Mouse (Mus musculus) forebrain, postnatal 0 days (tissue): Measurements from ENCODE around the gene Fa2h. TPM values are rescaled to one million over a fixed set of nuclear protein-coding genes. Genes with fewer than 3 reads are reported as not detected.

Source experiments
- ATAC-seq: fragments of 200-750 bp; cut with Nextera tagmentation; 2 replicates; pipeline ENCODE4 v1.8.0; 2017; ENCODE audit warnings: mild to moderate bottlenecking, moderate library complexity
- DNase-seq: peaks from one replicate; pipeline ENCODE4 v3.0.0-alpha.2; 2015
- H3K27ac ChIP-seq: fragments of 300-500 bp; sonication (generic); 2 replicates; pipeline ENCODE4 v1.5.1; 2014; ENCODE audit warnings: low read depth, mild to moderate bottlenecking, antibody characterized with exemption, low read length, moderate library complexity, mixed read lengths
- H3K27me3 ChIP-seq: fragments of 300-500 bp; sonication (generic); 2 replicates; pipeline ENCODE4 v1.6.1; 2014; ENCODE audit warnings: mild to moderate bottlenecking, low read length, mixed read lengths; ENCODE audit not compliant: insufficient read depth
- H3K36me3 ChIP-seq: fragments of 300-500 bp; sonication (generic); 2 replicates; pipeline ENCODE4 v1.6.1; 2014; ENCODE audit warnings: mild to moderate bottlenecking, moderate library complexity; ENCODE audit not compliant: insufficient read depth
- H3K4me1 ChIP-seq: fragments of 300-500 bp; sonication (generic); 2 replicates; pipeline ENCODE4 v1.6.1; 2014; ENCODE audit warnings: antibody characterized with exemption; ENCODE audit not compliant: insufficient read depth
- H3K4me2 ChIP-seq: fragments of 300-500 bp; sonication (generic); 2 replicates; pipeline ENCODE4 v1.6.1; 2014; ENCODE audit warnings: low read depth, mild to moderate bottlenecking, moderate library complexity
- H3K4me3 ChIP-seq: fragments of 300-500 bp; sonication (generic); 2 replicates; pipeline ENCODE4 v1.5.1; 2014; ENCODE audit warnings: low read depth, low read length, mixed read lengths
- H3K9ac ChIP-seq: fragments of 300-500 bp; sonication (generic); 2 replicates; pipeline ENCODE4 v1.6.1; 2014; ENCODE audit warnings: mild to moderate bottlenecking
- H3K9me3 ChIP-seq: fragments of 300-500 bp; sonication (generic); 2 replicates; pipeline ENCODE4 v1.6.1; 2016; ENCODE audit warnings: low read length
- CTCF ChIP-seq: sonication (generic); IDR thresholded peaks from 2 replicates; pipeline ENCODE4 v1.5.1; 2016; ENCODE audit warnings: antibody characterized with exemption, control low read depth, low read depth
- WGBS: fragments of 180-500 bp; shearing (Covaris S2); extraction: QIAGEN DNeasy Blood & Tissue Kit; methylation state at CpG from one replicate; pipeline ENCODE4 v1.1.7; 2014; 5-methylcytosine and 5-hydroxymethylcytosine counted together
- polyA plus RNA-seq: library from polyadenylated mRNA; unstranded; fragments of >200 nt; fragmentation: Nextera tagmentation; extraction: Ambion mirVana; gene quantifications from 2 replicates; pipeline ENCODE4 v1.2.1, GENCODE M21; 2015
- total RNA-seq: library from RNA; depleted of rRNA; stranded (reverse); fragments of >200 nt; gene quantifications from 2 replicates; pipeline ENCODE4 v1.2.3, GENCODE M21; 2014

Gene Fa2h
- total and polyA plus RNA-seq, 2 experiments from 2014 or later: 0.29 to 0.33 TPM

DNA sequence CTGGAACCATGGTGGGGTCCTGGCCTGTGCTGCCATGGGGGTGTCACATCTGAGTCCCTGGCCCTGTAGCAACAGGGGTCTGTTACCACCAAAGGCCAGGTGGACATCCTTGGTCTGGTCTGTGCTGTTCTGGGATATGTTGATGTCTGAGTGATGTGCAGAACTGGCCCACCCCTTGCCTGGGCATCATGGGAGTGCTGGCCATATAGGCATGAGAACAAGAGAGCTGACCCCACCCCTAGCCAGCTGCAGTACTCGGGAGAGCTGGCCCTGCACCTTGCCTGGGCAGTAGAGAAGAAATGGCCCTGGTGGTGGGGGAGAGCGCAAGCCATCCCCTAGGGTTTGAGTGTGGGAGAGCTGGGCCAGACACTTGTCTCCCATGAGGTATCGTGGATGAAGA is 25.5 kb upstream of the Fa2h start:
- no peaks in the 10 kb centered on the region for H3K9me3 ChIP-seq
- H3K4me3 ChIP-seq: no peak overlapping the region
- H3K36me3 ChIP-seq: no peaks in the 10 kb centered on the region
- no peaks in the 10 kb centered on the region for H3K27me3 ChIP-seq
- no peak overlapping the region for H3K4me2 ChIP-seq
- no peaks in the 10 kb centered on the region for H3K4me1 ChIP-seq
- no peak overlapping the region for H3K9ac ChIP-seq
- 73% methylated on average over 3 of the region's 3 CpGs for WGBS
- no peak for DNase-seq
- ATAC-seq: no peak
- H3K27ac ChIP-seq: no peak overlapping the region
- TF ChIP-seq CTCF: no peak

DNA sequence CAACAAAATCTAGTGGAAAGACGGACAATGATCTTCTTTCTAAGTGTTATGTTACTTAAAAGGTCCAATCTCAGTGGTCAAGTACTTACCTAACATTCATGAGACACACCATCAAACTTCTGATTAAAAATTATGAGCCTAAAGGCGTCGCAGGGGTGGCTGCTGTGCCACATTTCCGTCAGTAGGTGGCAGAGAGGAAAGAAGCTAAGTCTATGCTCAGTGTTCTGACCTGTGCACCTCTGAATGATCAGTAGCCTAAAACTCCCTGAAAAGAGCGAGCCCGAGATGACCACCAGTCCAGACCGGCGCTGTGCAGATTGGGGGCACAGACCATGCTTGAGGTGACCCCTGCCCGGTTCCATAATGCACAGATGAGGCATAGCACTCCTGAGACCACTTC is 25.0 kb upstream of the Fa2h start:
- TF ChIP-seq CTCF: peak; percentile 75
- H3K9me3 ChIP-seq: no peaks in the 10 kb centered on the region
- H3K4me2 ChIP-seq: no peak overlapping the region
- WGBS: 30% methylated on average over 9 of the region's 9 CpGs
- H3K4me1 ChIP-seq: no peaks in the 10 kb centered on the region
- H3K36me3 ChIP-seq: no peaks in the 10 kb centered on the region
- no peak for ATAC-seq
- DNase-seq: peak; percentile 44
- H3K4me3 ChIP-seq: no peak overlapping the region
- H3K27me3 ChIP-seq: no peaks in the 10 kb centered on the region
- H3K9ac ChIP-seq: no peak overlapping the region
- H3K27ac ChIP-seq: no peak overlapping the region

DNA sequence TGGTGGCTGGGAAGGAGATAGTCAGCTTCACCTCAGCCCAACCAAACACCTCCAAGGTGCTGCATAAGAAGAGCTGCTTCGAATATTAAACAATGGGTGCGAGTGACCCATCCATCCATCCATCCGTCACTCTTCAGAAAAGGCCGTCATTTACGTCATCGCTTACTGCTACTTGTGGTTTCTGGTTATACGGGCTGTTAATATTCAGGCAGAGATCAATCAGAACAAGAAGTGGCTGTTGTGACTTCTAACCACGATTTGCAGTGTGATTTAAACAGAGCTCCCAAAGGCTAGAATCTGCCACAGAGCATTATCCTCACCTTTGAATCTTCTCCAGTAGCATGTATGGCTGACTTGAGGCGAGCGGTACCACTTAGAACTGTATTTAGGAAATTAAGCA is 23.6 kb upstream of the Fa2h start:
- no peaks in the 10 kb centered on the region for H3K36me3 ChIP-seq
- no peak overlapping the region for H3K9ac ChIP-seq
- no peaks in the 10 kb centered on the region for H3K9me3 ChIP-seq
- no peak overlapping the region for H3K4me3 ChIP-seq
- DNase-seq: no peak
- H3K4me2 ChIP-seq: no peak overlapping the region
- no peak for ATAC-seq
- no peaks in the 10 kb centered on the region for H3K27me3 ChIP-seq
- H3K4me1 ChIP-seq: no peaks in the 10 kb centered on the region
- 87% methylated on average over 10 of the region's 10 CpGs for WGBS
- no peak for TF ChIP-seq CTCF
- H3K27ac ChIP-seq: no peak overlapping the region

DNA sequence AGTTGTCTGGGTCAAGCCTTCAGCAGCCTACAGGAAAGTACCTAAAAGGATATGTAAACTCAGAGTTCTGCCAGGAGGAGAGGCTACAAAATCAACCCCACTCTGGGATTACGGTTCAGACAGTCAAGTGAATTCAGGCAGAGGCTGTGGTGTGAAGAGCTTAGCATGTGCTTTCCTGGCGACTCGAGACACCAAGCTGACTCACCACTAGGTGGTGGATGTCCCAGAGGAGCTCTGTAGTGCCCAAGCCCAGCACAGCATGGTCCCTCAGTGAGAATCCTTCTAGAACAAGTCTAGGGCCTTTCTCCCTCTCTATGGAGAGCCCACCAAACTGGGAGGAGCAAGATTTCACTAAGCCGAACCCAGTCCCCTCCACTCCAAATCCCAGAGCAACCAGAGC is 9.8 kb upstream of the Fa2h start:
- no peak overlapping the region for H3K4me3 ChIP-seq
- H3K27me3 ChIP-seq: no peaks in the 10 kb centered on the region; the same call in 1 of the 2 replicates
- TF ChIP-seq CTCF: peak; percentile 37; the same call in 1 of the 2 replicates
- DNase-seq: no peak
- no peaks in the 10 kb centered on the region for H3K4me1 ChIP-seq
- ATAC-seq: no peak
- no peaks in the 10 kb centered on the region for H3K9me3 ChIP-seq
- H3K36me3 ChIP-seq: no peaks in the 10 kb centered on the region
- no peak overlapping the region for H3K9ac ChIP-seq
- H3K4me2 ChIP-seq: no peak overlapping the region
- H3K27ac ChIP-seq: no peak overlapping the region
- WGBS: 47% methylated on average over 4 of the region's 4 CpGs

DNA sequence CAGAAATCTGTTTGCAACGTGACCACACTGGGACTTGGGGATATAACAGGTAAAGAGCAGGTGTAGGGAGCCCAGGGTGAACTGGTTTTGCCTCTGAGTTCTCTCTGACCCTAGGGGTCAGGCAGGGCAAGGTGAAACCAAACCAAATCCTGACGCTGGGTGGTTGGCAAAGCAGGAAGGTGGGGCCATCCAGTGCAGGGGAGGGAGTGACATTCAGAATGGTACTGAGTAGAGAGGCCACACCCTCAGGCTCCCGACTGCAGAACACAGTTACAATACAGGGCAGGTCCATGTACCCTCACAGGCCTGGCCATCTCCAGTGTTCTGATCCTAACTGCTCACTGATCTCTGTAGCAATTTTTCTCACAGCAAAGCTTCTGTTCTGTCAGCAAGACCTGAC is 2.4 kb downstream of the Fa2h start:
- ATAC-seq (no peak), DNase-seq (no peak)
- peaks cover 26% of the 10 kb centered on the region for H3K27me3 ChIP-seq
- H3K4me1 ChIP-seq: 0 out of 2 replicates have a peak, but pooled peaks cover 2% of the 10 kb centered on the region
- no peaks in the 10 kb centered on the region for H3K36me3 ChIP-seq
- TF ChIP-seq CTCF: no peak
- 21% methylated on average over 3 of the region's 3 CpGs for WGBS
- H3K27ac ChIP-seq: no peak overlapping the region
- H3K9ac ChIP-seq: no peak overlapping the region
- H3K9me3 ChIP-seq: no peaks in the 10 kb centered on the region
- H3K4me2 ChIP-seq: no peak overlapping the region
- H3K4me3 ChIP-seq: no peak overlapping the region

DNA sequence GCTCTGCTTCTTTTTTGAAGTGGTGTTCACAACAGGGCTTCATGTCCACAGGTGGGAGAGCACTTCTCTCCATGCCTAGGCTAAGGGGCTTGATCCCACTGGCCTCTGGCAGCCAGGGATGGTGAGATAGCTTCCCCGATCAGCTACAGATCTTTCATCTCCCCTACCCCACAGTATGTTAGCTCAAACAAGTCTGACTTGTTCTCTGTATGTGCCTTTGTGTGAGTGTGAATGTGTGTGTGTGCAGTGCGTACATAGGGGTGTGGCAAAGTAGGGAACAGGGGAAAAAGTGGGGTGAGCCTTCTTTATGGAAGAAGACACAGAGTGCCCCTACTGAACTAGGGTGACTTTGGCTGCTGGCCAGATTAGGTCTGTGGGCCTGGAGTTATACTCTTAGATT is 2.8 kb downstream of the Fa2h start:
- ATAC-seq (no peak), DNase-seq (no peak)
- Histone ChIP-seq H3K9ac (no peak overlapping the region), H3K4me2 (no peak overlapping the region), H3K4me1 (0 out of 2 replicates have a peak, but pooled peaks cover 2% of the 10 kb centered on the region), H3K36me3 (no peaks in the 10 kb centered on the region), H3K9me3 (no peaks in the 10 kb centered on the region), H3K4me3 (no peak overlapping the region), H3K27me3 (peaks cover 26% of the 10 kb centered on the region), H3K27ac (no peak overlapping the region)
- TF ChIP-seq CTCF: no peak
- 95% methylated on average over 2 of the region's 2 CpGs for WGBS

DNA sequence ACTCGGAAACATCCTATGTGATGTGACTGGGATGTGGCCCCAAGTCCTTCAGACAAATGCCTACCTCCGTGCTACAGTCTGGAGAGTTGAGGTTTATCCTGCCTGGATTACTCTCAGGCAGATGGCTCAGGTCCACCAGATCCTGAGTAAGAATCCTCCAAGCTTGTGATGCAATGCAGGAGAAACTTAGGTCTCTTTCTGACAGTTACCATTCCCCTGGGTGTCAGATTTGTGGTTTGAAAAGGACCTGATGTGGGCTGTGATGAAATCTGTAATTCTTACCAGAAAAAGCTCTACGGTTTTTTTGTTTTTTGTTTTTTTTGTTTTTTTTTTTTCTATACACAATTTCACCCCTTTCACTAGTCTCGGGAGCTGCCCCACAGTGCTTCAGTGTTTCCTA is 4.0 kb downstream of the Fa2h start:
- Histone ChIP-seq H3K9me3 (no peaks in the 10 kb centered on the region), H3K27me3 (peaks cover 20% of the 10 kb centered on the region), H3K27ac (no peak overlapping the region), H3K4me2 (no peak overlapping the region), H3K9ac (no peak overlapping the region), H3K36me3 (no peaks in the 10 kb centered on the region), H3K4me1 (0 out of 2 replicates have a peak, but pooled peaks cover 2% of the 10 kb centered on the region), H3K4me3 (no peak overlapping the region)
- DNase-seq (no peak), ATAC-seq (no peak)
- TF ChIP-seq CTCF: no peak
- WGBS: 80% methylated on average over 4 of the region's 4 CpGs

DNA sequence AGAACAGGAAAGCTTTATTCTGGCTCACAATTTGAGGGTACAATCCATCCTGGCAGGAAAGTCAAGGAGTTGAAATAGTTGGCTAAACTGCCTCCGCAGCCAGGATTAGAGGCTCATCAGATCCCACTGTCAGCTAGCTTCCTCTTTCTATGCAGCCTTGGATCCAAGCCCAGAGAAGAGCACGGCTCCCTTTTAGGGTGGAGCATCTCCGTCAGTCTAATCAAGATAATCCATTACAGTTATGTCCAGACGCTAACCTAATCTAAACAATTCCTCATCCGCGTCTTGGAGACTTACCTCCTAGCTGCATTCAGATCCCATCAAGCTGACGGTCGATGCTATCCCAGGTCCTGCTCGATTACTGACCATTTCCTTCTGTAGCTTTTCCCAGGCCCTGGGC is 7.7 kb downstream of the Fa2h start:
- H3K27ac ChIP-seq: no peak overlapping the region
- no peak for TF ChIP-seq CTCF
- H3K9me3 ChIP-seq: no peaks in the 10 kb centered on the region
- DNase-seq: no peak
- no peaks in the 10 kb centered on the region for H3K4me1 ChIP-seq
- ATAC-seq: no peak
- 62% methylated on average over 9 of the region's 9 CpGs for WGBS
- H3K27me3 ChIP-seq: no peaks in the 10 kb centered on the region
- H3K36me3 ChIP-seq: no peaks in the 10 kb centered on the region
- H3K4me2 ChIP-seq: no peak overlapping the region
- no peak overlapping the region for H3K9ac ChIP-seq
- no peak overlapping the region for H3K4me3 ChIP-seq
